In genomic region chrX:109001277-109001676, GRCm38 (mm10) we compare ENCODE assay signal across 17 mouse cellular contexts. TPM values are rescaled to one million over a fixed set of nuclear protein-coding genes. Genes with fewer than 3 reads are reported as not detected.
DNase-seq lines count a peak whose midpoint lies in the region; ATAC-seq and TF ChIP-seq lines count a peak whose summit lies in the region.
"Had no signal": no experiment of that assay in that cellular context is flagged by ENCODE, and none has a peak within 500 bp of the region (broad histone marks: within the 10 kb centered on the region; RNA-seq: fewer than 3 reads in every experiment).

No protein-coding gene starts in this region.

- H3K4me2 ChIP-seq in midbrain, postnatal 0 days (ENCODE audit: low read depth, low read length, poor library complexity, severe bottlenecking) = no peak overlapping the region
- H3K4me2 ChIP-seq: hindbrain, embryonic 15.5 days; liver, embryonic 15.5 days had no signal

- DNase-seq in CD4-positive, CD25-positive, alpha-beta regulatory T cell, adult 2 months (ENCODE audit: low read depth, low spot score) = peak; percentile 10
- peak; percentile 9 for DNase-seq in kidney, postnatal 10 days
- DNase-seq in kidney, adult 11 months = no peak
- peak; percentile 27 for DNase-seq in ES-CJ7 (ENCODE audit: low read depth, low spot score)
- no peak for DNase-seq in Muller cell, postnatal 12 days (ENCODE audit: inconsistent ontology term)
- DNase-seq in midbrain, postnatal 0 days (ENCODE audit: low spot score) = no peak
- DNase-seq: adrenal gland, adult 2 months; cerebellum, adult 8-10 months; kidney, postnatal 25 days; left cerebral cortex, postnatal 4 days; right cerebral cortex, postnatal 25 days had no signal

- no peaks in the 10 kb centered on the region for H3K36me3 ChIP-seq in midbrain, postnatal 0 days (ENCODE audit: insufficient read depth, low read length)
- H3K36me3 ChIP-seq: hindbrain, embryonic 15.5 days; liver, embryonic 15.5 days had no signal

- H3K4me3 ChIP-seq in midbrain, postnatal 0 days (ENCODE audit: low read depth, low read length) = no peak overlapping the region
- H3K4me3 ChIP-seq: hindbrain, embryonic 15.5 days; liver, embryonic 15.5 days; megakaryocyte, embryonic 14.5 days; myocyte had no signal

- no peak overlapping the region for H3K9ac ChIP-seq in midbrain, postnatal 0 days (replicated peaks; ENCODE audit: low read length, poor library complexity, severe bottlenecking)
- H3K9ac ChIP-seq: hindbrain, embryonic 15.5 days; liver, embryonic 15.5 days had no signal

- no peaks in the 10 kb centered on the region for H3K4me1 ChIP-seq in midbrain, postnatal 0 days (ENCODE audit: insufficient read depth, low read length)
- H3K4me1 ChIP-seq: hindbrain, embryonic 15.5 days; liver, embryonic 15.5 days; megakaryocyte, embryonic 14.5 days had no signal

- TF ChIP-seq CTCF in midbrain, postnatal 0 days (IDR thresholded peaks at IDR 0.05) = no peak

- ATAC-seq in CD4-positive, CD25-positive, alpha-beta regulatory T cell, adult 4 months = no peak
- 0 out of 2 replicates have a peak, but pooled peaks have one; percentile 63 for ATAC-seq in megakaryocyte-erythroid progenitor cell, adult 5-6 weeks (replicated peaks; ENCODE audit: low FRiP score, low TSS enrichment, poor library complexity, severe bottlenecking)
- no peak for ATAC-seq in midbrain, postnatal 0 days (ENCODE audit: low FRiP score)

- no peaks in the 10 kb centered on the region for H3K27me3 ChIP-seq in midbrain, postnatal 0 days (ENCODE audit: insufficient read depth, low read length)
- H3K27me3 ChIP-seq: hindbrain, embryonic 15.5 days; liver, embryonic 15.5 days; megakaryocyte, embryonic 14.5 days had no signal

- H3K27ac ChIP-seq in midbrain, postnatal 0 days (ENCODE audit: low read depth, low read length) = no peak overlapping the region
- H3K27ac ChIP-seq: hindbrain, embryonic 15.5 days; liver, embryonic 15.5 days had no signal

- 65% methylated on average over 4 of the region's 4 CpGs for WGBS in midbrain, postnatal 0 days

- H3K9me3 ChIP-seq in midbrain, postnatal 0 days (ENCODE audit: low read length) = no peaks in the 10 kb centered on the region
- H3K9me3 ChIP-seq: hindbrain, embryonic 15.5 days; liver, embryonic 15.5 days; megakaryocyte, embryonic 14.5 days had no signal

RNA-seq across cellular contexts. Expression of gene Hmgn5, which starts 11.9 kb away (rescaled TPM):
- polyA plus RNA-seq in CD4-positive, CD25-positive, alpha-beta regulatory T cell, adult 4 months (2017; shearing (Covaris generic)) = 10 to 100 TPM; 18.0 to 20.4 TPM
- 81.0 and 104 TPM in 2 replicates for total RNA-seq in megakaryocyte-erythroid progenitor cell, adult 5-6 weeks (2014; fragmentation: Nextera tagmentation)
- total RNA-seq in megakaryocyte-erythroid progenitor cell, adult 5-6 weeks (2017) = 94.9 and 102 TPM in 2 replicates
- 0.82 and 0.99 TPM in 2 replicates for total RNA-seq in midbrain, postnatal 0 days (2014; rRNA removed)
- polyA plus RNA-seq in midbrain, postnatal 0 days (2015; fragmentation: Nextera tagmentation; extraction: Ambion mirVana) = 9.4 and 12.1 TPM in 2 replicates

Comparison
In these comparisons a context has a peak if more than half of its experiments do, and no peak if none do; other contexts are left out.
1. DNase-seq: peak in CD4-positive, CD25-positive, alpha-beta regulatory T cell, adult 2 months (single experiment), kidney, postnatal 10 days (single experiment) and ES-CJ7 (single experiment); none in kidney, adult 11 months (single experiment), Muller cell, postnatal 12 days (single experiment) and midbrain, postnatal 0 days (single experiment).
2. RNA of gene Hmgn5, which starts 11.9 kb away (total RNA-seq): 81.0 to 104 TPM in megakaryocyte-erythroid progenitor cell, adult 5-6 weeks; 0.82 to 0.99 TPM in midbrain, postnatal 0 days; every median in the first group is over 10 times any median in the second.